Mouse (Mus musculus) liver, adult 2 months (tissue): Measurements from ENCODE around the gene Ubtf.

ENCODE experiments used
- CTCF ChIP-seq: fragments of 200-500 bp; IDR thresholded peaks from 2 replicates; pipeline ENCODE4 v1.5.1; 2011; ENCODE audit warnings: low read depth, low read length, control low read depth
- POLR2A ChIP-seq: fragments of 200-500 bp; IDR thresholded peaks from 2 replicates; pipeline ENCODE4 v1.6.1; 2011; ENCODE audit warnings: low read length, control low read depth; ENCODE audit not compliant: insufficient read depth; ENCODE audit errors: extremely low read depth

GRCm38 (mm10) chr11:102319410-102319792 lies at the start of gene Ubtf:
- TF ChIP-seq CTCF: no peak
- TF ChIP-seq POLR2A: no peak
